Mouse (Mus musculus): ENCODE data around the gene Gnb5.

Gnb5 gene

DNA sequence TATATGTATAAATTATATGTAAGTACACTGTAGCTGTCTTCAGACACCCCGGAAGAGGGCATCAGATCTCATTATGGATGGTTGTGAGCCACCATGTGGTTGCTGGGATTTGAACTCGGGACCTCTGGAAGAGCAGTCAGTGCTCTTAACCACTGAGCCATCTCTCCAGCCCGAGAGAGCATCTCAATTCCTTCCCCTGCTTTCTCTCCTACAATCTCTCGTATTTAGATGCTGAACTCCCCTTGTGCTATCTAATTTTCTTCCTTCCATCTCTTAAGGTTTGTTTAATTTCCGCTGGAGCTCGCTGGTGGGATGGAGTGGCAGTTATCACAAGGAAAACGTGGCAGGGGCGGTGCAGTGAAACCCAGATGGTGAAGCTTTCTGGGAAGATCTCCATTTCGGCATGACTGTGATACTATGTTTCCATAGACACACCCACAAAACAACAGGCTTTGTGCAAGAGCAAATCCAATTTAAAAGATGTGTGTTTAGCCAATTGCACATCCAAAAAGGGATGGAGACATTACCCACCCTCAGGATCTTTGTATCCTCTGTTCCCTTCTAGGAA is 51.1 kb downstream of the Gnb5 start:
- no peak for DNase-seq (ENCODE audit: low read depth, low spot score)

- DNase-seq (ENCODE audit: low read depth, low spot score), result peak; percentile 85
Measured at GRCm38 (mm10) chr9:75361699-75362098, 55.6 kb downstream of the Gnb5 start.

DNA sequence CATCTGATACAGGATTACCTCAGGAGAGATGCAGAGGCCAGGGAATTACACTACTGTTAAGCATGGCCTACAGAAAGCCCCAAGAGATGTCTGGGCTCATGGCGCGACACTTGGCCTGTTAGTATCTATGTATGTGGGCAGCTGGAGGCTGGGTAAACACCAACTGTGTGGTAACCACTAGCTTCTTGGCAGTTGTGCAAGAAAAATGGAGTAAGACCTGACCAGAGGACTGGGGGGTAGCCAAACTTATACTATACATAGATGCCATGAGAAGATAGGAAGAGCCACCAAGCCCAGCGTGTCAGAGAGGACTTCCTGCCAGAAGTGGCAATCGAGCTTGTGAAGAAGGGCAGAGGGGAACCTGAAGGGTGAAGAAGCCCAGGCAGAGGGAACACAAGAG is 56.1 kb downstream of the Gnb5 start:
- DNase-seq (ENCODE audit: low read depth, low spot score), result no peak

DNA sequence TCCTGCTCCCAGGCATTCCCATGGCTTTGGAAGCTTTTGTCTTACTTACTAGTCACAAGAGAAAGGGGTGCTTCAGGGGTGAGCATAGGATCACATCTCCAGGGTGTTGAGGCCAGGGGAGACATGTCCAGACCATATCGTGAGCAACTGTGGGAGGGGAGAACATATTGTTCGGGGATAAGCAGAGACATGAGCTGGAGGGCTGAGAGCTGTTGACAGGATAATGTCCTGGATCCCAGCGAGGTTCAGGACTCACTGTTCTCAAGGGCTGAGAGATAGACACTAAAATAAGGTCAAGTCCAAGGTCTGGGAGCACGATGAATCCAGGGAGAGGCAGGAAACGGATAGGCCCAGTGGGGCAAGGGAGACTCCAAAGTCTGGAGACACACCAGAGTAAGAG is 56.9 kb downstream of the Gnb5 start:
- no peak for DNase-seq (ENCODE audit: low read depth, low spot score)

GRCm38 (mm10) chr9:75363702-75364101 is 57.6 kb downstream of the Gnb5 start:
- DNase-seq (ENCODE audit: low read depth, low spot score), result peak; percentile 43

DNA sequence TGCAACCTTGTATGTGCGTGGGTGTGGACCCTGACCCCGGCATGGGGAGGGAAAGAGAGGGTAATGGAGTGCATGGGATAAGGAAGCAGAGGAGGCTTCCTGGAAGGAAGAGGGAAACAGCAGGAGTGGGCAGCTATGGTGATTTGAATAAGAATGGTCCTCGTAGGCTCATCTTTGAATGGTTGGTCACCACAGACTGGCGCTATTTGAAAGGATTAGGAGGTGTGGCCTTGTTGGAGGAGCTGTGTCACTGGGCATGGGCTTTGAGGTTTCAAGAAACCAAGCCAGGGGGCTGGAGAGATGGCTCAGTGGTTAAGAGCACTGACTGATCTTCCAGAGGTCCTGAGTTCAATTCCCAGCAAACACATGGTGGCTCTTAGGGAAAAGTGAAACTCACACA is 59.1 kb downstream of the Gnb5 start:
- DNase-seq (ENCODE audit: low read depth, low spot score), result peak; percentile 35

DNA sequence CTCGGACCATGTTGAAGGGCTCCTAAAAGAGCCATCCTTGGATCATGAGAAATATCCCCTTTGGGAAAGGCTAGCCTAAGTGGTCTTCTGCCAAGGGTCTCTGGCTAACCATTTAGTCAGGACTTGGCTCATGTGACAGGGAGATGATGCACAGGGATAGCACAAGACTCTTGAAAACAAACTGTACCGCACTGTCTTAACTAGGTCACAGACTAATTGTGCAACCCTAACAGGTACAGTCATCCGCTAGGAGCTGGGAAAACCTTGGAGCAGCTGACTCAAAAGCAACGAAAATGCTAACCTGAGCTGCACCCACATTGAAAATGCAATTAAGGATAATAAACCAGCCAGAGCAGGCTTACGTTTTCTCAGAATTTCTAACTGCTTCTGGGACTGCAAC is 60.1 kb downstream of the Gnb5 start:
- DNase-seq (ENCODE audit: low read depth, low spot score), result no peak

DNA sequence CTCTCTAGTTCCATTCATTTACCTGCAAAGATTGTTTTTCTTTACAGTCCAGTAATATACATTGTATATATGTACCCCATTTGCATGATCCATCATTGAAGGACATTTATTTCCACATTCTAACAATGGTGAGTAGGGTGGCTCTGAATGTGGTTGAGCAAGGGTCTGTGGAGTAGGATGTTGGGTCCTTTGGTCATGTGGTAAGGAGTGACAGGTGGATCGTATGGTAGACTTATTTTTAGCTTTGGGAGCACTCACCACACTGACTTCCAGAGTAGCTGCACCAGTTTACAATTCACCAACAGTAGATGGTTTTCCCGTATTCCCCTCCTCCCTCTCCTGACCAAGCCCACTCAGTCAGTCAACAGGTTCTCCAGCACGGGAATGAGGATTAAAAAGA is 62.7 kb downstream of the Gnb5 start:
- DNase-seq (ENCODE audit: low read depth, low spot score), result no peak

GRCm38 (mm10) chr9:75375606-75376005 is 69.5 kb downstream of the Gnb5 start:
- peak; percentile 17 for DNase-seq (ENCODE audit: low read depth, low spot score)

DNA sequence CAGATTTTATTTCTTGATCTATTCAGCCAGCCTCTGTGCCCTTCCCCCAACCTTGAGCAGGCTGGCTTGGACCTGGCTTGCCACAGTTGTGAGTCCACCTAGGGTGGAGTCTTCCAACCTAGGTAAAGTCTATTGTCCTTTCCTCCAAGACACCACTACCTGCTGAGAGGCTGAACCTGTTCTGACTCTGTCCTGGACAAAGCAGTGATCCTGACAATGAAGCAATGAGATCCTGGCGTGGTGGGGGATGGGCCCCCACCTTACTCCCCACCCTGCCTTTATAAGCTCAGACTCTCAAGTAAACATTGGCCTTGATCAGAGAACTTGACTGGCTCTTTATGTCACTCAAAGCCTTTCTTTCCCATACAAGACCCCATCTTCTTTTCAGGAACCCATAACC is 70.3 kb downstream of the Gnb5 start:
- DNase-seq (ENCODE audit: low read depth, low spot score), result peak; percentile 92

- no peak for DNase-seq (ENCODE audit: low read depth, low spot score)
Measured at GRCm38 (mm10) chr9:75378774-75379173, 72.7 kb downstream of the Gnb5 start.

DNA sequence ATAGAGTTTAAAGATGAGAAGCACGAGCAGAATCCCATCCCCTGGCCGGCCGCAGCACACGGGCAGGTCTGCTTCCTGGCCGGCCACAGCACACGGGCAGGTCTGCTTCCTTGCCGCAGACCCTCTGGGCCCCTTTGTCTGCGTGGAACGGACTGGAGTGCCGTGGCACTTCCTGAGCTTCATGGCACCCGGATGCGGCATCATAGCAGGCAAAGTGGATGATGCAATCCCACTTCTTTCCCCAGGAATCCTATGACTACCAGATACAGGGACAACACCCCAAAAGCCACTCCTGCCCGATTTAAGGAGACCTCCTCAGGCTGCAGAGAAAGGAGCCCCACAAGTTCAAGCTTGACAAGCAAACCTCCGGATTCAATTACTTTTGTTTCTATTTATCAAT is 76.7 kb downstream of the Gnb5 start:
- peak; percentile 69 for DNase-seq (ENCODE audit: low read depth, low spot score)

DNA sequence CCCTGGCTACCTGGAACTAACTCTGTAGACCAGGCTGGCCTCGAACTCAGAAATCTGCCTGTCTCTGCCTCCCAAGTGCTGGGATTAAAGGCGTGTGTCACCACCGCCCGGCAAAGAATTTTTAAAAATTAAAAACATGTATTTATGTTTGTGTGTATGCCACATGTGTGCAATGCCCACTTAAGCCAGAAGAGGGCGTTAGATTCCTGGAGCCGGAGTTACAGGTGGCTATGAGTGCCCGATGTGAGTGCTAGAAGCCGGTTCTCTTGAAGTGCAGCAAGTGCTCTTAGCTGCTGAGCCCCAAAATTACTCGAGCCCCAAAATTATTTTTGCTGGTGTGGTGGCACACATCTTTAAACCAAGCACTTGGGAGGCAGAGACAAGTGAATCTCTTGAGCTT is 77.7 kb downstream of the Gnb5 start:
- DNase-seq (ENCODE audit: low read depth, low spot score), result peak; percentile 76

- DNase-seq (ENCODE audit: low read depth, low spot score), result no peak
Measured at GRCm38 (mm10) chr9:75384337-75384962, 78.4 kb downstream of the Gnb5 start.

DNA sequence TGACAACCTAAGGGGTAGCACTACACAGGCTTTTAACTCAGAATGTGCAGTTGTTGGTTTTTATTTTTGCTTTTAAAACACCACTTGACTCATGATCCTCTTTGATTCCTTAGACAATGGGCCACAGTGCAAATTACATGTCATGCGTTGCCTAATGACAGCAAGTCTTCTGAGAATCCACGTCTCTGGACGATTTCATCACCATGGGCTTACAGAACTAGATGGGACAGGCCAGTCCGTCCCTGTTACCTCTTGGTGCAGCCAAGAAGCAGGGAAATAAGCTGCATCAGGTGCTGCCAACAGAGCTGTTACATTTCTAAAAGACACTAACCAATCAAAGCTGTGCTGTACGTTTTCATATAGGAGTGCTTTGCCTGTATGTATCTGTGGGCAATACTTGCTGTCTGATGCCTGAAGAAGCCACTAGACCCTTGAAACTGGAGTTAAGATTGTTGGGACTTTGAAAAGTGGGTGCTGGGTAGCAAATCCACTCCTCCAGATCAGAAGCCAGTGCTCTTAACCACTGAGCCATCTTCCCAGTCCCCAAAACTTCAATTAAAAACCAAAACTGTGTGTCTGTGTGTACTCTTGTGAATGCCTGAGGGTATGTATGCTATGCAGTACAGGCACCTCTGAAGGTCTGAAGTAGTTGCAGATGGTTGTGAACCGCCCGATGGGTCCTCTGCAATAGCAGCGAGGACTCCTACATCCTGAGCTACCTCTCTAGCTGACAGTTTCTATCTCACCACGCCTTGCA is 79.3 kb downstream of the Gnb5 start:
- no peak for DNase-seq (ENCODE audit: low read depth, low spot score)

DNA sequence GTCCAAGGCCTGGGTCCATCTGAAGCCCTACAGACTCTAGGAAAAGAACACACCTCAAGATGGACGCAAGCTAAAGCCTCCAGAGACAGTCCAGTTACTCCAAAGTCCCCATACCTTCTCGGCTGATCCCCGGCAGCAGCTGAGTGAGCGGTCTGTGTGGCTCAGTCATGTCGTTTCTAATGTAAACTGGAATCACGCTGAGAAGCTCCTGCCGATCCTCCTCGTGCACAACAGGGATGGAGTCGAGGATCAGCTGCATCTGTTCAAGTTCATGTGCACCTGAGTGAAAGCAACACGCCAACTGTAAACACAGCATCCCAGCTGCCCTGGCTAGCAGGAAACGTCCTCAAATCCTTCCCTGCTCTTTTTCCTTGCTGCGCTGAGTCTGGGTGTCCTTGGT is 87.2 kb downstream of the Gnb5 start:
- DNase-seq (ENCODE audit: low read depth, low spot score), result peak; percentile 59

All from ZHBTc4 (cell line).